Mouse (Mus musculus) adipocyte (in vitro differentiated cells): ENCODE results near the gene Aqp3.

ENCODE experiments used
- DNase-seq: peaks from one replicate; pipeline ENCODE4 v3.0.0-alpha.2; 2016; ENCODE audit warnings: low spot score

Aqp3 gene

GRCm38 (mm10) chr4:41097871-41098576 lies at the start of gene Aqp3:
Aqp3 (minus strand) TSS chr4:41098183.
- no peak for DNase-seq

- no peak for DNase-seq
Measured at GRCm38 (mm10) chr4:41142601-41143000, 44.6 kb upstream of the Aqp3 start.

- peak; percentile 35 for DNase-seq
Measured at GRCm38 (mm10) chr4:41140174-41140875, 42.3 kb upstream of the Aqp3 start.

GRCm38 (mm10) chr4:41136811-41137210 lies 38.8 kb upstream of the Aqp3 start:
- DNase-seq = peak; percentile 46

- DNase-seq = peak; percentile 66
Measured at GRCm38 (mm10) chr4:41136454-41136805, 38.4 kb upstream of the Aqp3 start.

GRCm38 (mm10) chr4:41135711-41136453 lies 37.9 kb upstream of the Aqp3 start, which contains the start of gene Ube2r2:
Ube2r2 (plus strand) TSS chr4:41135743.
- DNase-seq = peak; percentile 63

- peak; percentile 80 for DNase-seq
Measured at GRCm38 (mm10) chr4:41134935-41135710, 37.1 kb upstream of the Aqp3 start.

- peak; percentile 65 for DNase-seq
Measured at GRCm38 (mm10) chr4:41133529-41134291, 35.7 kb upstream of the Aqp3 start.

- DNase-seq = no peak
Measured at GRCm38 (mm10) chr4:41132471-41132870, 34.5 kb upstream of the Aqp3 start.

GRCm38 (mm10) chr4:41129836-41130235 lies 31.9 kb upstream of the Aqp3 start:
- DNase-seq = no peak

GRCm38 (mm10) chr4:41129406-41129805 lies 31.4 kb upstream of the Aqp3 start:
- peak; percentile 77 for DNase-seq

GRCm38 (mm10) chr4:41124180-41124951 lies 26.4 kb upstream of the Aqp3 start, which contains the start of gene Nol6:
Nol6 (minus strand) TSS chr4:41124455.
- DNase-seq = peak; percentile 99

- DNase-seq = peak; percentile 65
Measured at GRCm38 (mm10) chr4:41118706-41119292, 20.8 kb upstream of the Aqp3 start.

GRCm38 (mm10) chr4:41116817-41117216 lies 18.8 kb upstream of the Aqp3 start:
- no peak for DNase-seq

- DNase-seq = no peak
Measured at GRCm38 (mm10) chr4:41115793-41116192, 17.8 kb upstream of the Aqp3 start.

GRCm38 (mm10) chr4:41115074-41115473 lies 17.1 kb upstream of the Aqp3 start:
- no peak for DNase-seq

- no peak for DNase-seq
Measured at GRCm38 (mm10) chr4:41114358-41115070, 16.5 kb upstream of the Aqp3 start.

GRCm38 (mm10) chr4:41108717-41109425 lies 10.9 kb upstream of the Aqp3 start:
- no peak for DNase-seq

- no peak for DNase-seq
Measured at GRCm38 (mm10) chr4:41107440-41107839, 9.5 kb upstream of the Aqp3 start.
